Mouse (Mus musculus) C2C12 (cell line): ENCODE results near the gene Sept9. TPM values are rescaled to one million over a fixed set of nuclear protein-coding genes. Genes with fewer than 3 reads are reported as not detected.

Source experiments
- H3K27me3 ChIP-seq: one replicate; pipeline ENCODE4 v1.6.1; 2011; ENCODE audit not compliant: control insufficient read depth, insufficient read depth, insufficient read length
- H3K36me3 ChIP-seq: one replicate; pipeline ENCODE4 v1.6.1; 2011; ENCODE audit not compliant: control insufficient read depth, insufficient read depth
- H3K4me3 ChIP-seq: one replicate; pipeline ENCODE4 v1.5.1; 2011; ENCODE audit warnings: mild to moderate bottlenecking, control low read depth; ENCODE audit not compliant: poor library complexity, insufficient read depth, severe bottlenecking
- H3K79me2 ChIP-seq: one replicate; pipeline ENCODE4 v1.6.1; 2011; ENCODE audit not compliant: control insufficient read depth, insufficient read depth
- H3K79me3 ChIP-seq: one replicate; pipeline ENCODE4 v1.6.1; 2011; ENCODE audit warnings: low read depth, control low read depth
- H3ac ChIP-seq: one replicate; pipeline ENCODE3; 2011; ENCODE audit warnings: low read depth; ENCODE audit not compliant: control insufficient read depth, insufficient read length
- CEBPB ChIP-seq: IDR thresholded peaks from one replicate; pipeline ENCODE4 v1.6.1; 2011; ENCODE audit warnings: low read depth, mild to moderate bottlenecking, control low read depth, moderate library complexity
- CTCF ChIP-seq: IDR thresholded peaks from one replicate; pipeline ENCODE4 v1.5.1; 2011; ENCODE audit not compliant: control insufficient read depth, insufficient read depth, insufficient read length
- FOSL1 ChIP-seq: IDR thresholded peaks from one replicate; pipeline ENCODE4 v1.8.0; 2011; ENCODE audit warnings: mild to moderate bottlenecking, low read length; ENCODE audit not compliant: poor library complexity, insufficient read depth, severe bottlenecking
- MAX ChIP-seq: IDR thresholded peaks from one replicate; pipeline ENCODE4 v1.6.1; 2011; ENCODE audit warnings: mild to moderate bottlenecking, control low read depth
- MYOD1 ChIP-seq: IDR thresholded peaks from one replicate; pipeline ENCODE4 v1.6.1; 2011; ENCODE audit warnings: low read depth; ENCODE audit not compliant: control insufficient read depth, insufficient read length
- MYOG ChIP-seq: IDR thresholded peaks from one replicate; pipeline ENCODE4 v1.6.1; 2011; ENCODE audit not compliant: control insufficient read depth, insufficient read length; ENCODE audit errors: extremely low read depth
- USF1 ChIP-seq: IDR thresholded peaks from one replicate; pipeline ENCODE4 v1.6.1; 2011; ENCODE audit warnings: low read depth, mild to moderate bottlenecking, control low read depth, moderate library complexity
- polyA plus RNA-seq: library from polyadenylated mRNA; unstranded; fragments of >200 nt; fragmentation: generic; extraction: Trizol; gene quantifications from one replicate; pipeline ENCODE4 v1.2.1, GENCODE M21; 2012; ENCODE audit warnings: missing spikeins

The Sept9 gene
- polyA plus RNA-seq, 1 experiment = 266 TPM

- Histone ChIP-seq H3K79me2 (no peaks in the 10 kb centered on the region), H3K27me3 (no peaks in the 10 kb centered on the region), H3K36me3 (peaks cover 23% of the 10 kb centered on the region), H3ac (no peak overlapping the region), H3K79me3 (no peaks in the 10 kb centered on the region), H3K4me3 (no peak overlapping the region)
- TF ChIP-seq CEBPB (no peak), CTCF (no peak), MYOG (no peak), FOSL1 (no peak), MAX (no peak), USF1 (no peak), MYOD1 (no peak)
Observed at GRCm38 (mm10) chr11:117366426-117366825, 167.0 kb downstream of the Sept9 start.

GRCm38 (mm10) chr11:117366861-117367357, 167.4 kb downstream of the Sept9 start:
- Histone ChIP-seq H3K4me3 (no peak overlapping the region), H3K79me3 (no peaks in the 10 kb centered on the region), H3K79me2 (no peaks in the 10 kb centered on the region), H3K27me3 (no peaks in the 10 kb centered on the region), H3ac (no peak overlapping the region), H3K36me3 (peaks cover 18% of the 10 kb centered on the region)
- TF ChIP-seq MYOG (no peak), CEBPB (no peak), MYOD1 (no peak), USF1 (no peak), FOSL1 (no peak), MAX (no peak), CTCF (no peak)

- TF ChIP-seq USF1 (no peak), CEBPB (no peak)
- H3ac ChIP-seq = no peak overlapping the region
- no peaks in the 10 kb centered on the region for H3K79me3 ChIP-seq
- H3K4me3 ChIP-seq = no peak overlapping the region
- H3K36me3 ChIP-seq = peaks cover 8% of the 10 kb centered on the region
- H3K79me2 ChIP-seq = no peaks in the 10 kb centered on the region
- H3K27me3 ChIP-seq = no peaks in the 10 kb centered on the region
Observed at GRCm38 (mm10) chr11:117367937-117368336, 168.5 kb downstream of the Sept9 start.

GRCm38 (mm10) chr11:117369347-117369746, 169.9 kb downstream of the Sept9 start:
- H3K36me3 ChIP-seq = no peaks in the 10 kb centered on the region
- no peak for TF ChIP-seq MYOG
- no peak for TF ChIP-seq MYOD1
- no peak for TF ChIP-seq CEBPB
- no peak for TF ChIP-seq MAX
- no peak for TF ChIP-seq FOSL1
- no peak for TF ChIP-seq CTCF
- TF ChIP-seq USF1 = no peak
- H3K79me2 ChIP-seq = no peaks in the 10 kb centered on the region

GRCm38 (mm10) chr11:117370262-117370850, 170.9 kb downstream of the Sept9 start:
- Histone ChIP-seq H3ac (no peak overlapping the region), H3K27me3 (no peaks in the 10 kb centered on the region), H3K36me3 (no peaks in the 10 kb centered on the region), H3K79me2 (no peaks in the 10 kb centered on the region), H3K79me3 (no peaks in the 10 kb centered on the region), H3K4me3 (no peak overlapping the region)
- no peak for TF ChIP-seq MAX
- TF ChIP-seq USF1 = no peak
- TF ChIP-seq FOSL1 = no peak
- TF ChIP-seq CEBPB = no peak
- no peak for TF ChIP-seq MYOD1
- TF ChIP-seq MYOG = no peak
- TF ChIP-seq CTCF = no peak

More at GRCm38 (mm10) chr11:117369347-117369746, 169.9 kb downstream of the Sept9 start:
- Histone ChIP-seq H3ac (no peak overlapping the region), H3K4me3 (no peak overlapping the region), H3K27me3 (no peaks in the 10 kb centered on the region), H3K79me3 (no peaks in the 10 kb centered on the region)

GRCm38 (mm10) chr11:117372537-117372936, 173.1 kb downstream of the Sept9 start:
- Histone ChIP-seq H3K4me3 (no peak overlapping the region), H3K79me2 (no peaks in the 10 kb centered on the region), H3K27me3 (no peaks in the 10 kb centered on the region), H3K36me3 (no peaks in the 10 kb centered on the region), H3ac (no peak overlapping the region), H3K79me3 (no peaks in the 10 kb centered on the region)
- TF ChIP-seq CTCF (no peak), MYOG (no peak), MAX (no peak), CEBPB (no peak), MYOD1 (no peak), FOSL1 (no peak), USF1 (no peak)
